Mouse (Mus musculus) kidney, embryonic 14.5 days (tissue): Measurements from ENCODE around the gene Rpl32. TPM values are rescaled to one million over a fixed set of nuclear protein-coding genes. Genes with fewer than 3 reads are reported as not detected.

Source experiments
- ATAC-seq: fragments of 200-750 bp; cut with Nextera tagmentation; 2 replicates; pipeline ENCODE4 v1.8.0; 2017; ENCODE audit warnings: moderate number of reproducible peaks, mild to moderate bottlenecking, moderate TSS enrichment, moderate library complexity; ENCODE audit not compliant: low FRiP score, low TSS enrichment
- H3K27ac ChIP-seq: fragments of 300-500 bp; sonication (generic); 2 replicates; pipeline ENCODE4 v1.5.1; 2014; ENCODE audit warnings: low read depth, mild to moderate bottlenecking, low read length, moderate library complexity, mixed read lengths
- H3K27me3 ChIP-seq: fragments of 300-500 bp; sonication (generic); 2 replicates; pipeline ENCODE4 v1.6.1; 2014; ENCODE audit warnings: mild to moderate bottlenecking, low read length; ENCODE audit not compliant: control insufficient read depth, insufficient read depth
- H3K36me3 ChIP-seq: fragments of 300-500 bp; sonication (generic); 2 replicates; pipeline ENCODE4 v1.6.1; 2014; ENCODE audit warnings: low read length, mixed read lengths; ENCODE audit not compliant: control insufficient read depth, insufficient read depth
- H3K4me1 ChIP-seq: fragments of 300-500 bp; sonication (generic); 2 replicates; pipeline ENCODE4 v1.6.1; 2014; ENCODE audit warnings: low read length, mixed read lengths; ENCODE audit not compliant: control insufficient read depth, insufficient read depth
- H3K4me2 ChIP-seq: fragments of 300-500 bp; sonication (generic); replicated peaks from 2 replicates; pipeline ENCODE4 v1.6.1; 2014; ENCODE audit warnings: low read depth, mild to moderate bottlenecking, low read length
- H3K4me3 ChIP-seq: fragments of 300-500 bp; sonication (generic); 2 replicates; pipeline ENCODE4 v1.5.1; 2014; ENCODE audit warnings: mild to moderate bottlenecking, low read length
- H3K9ac ChIP-seq: fragments of 300-500 bp; sonication (generic); 2 replicates; pipeline ENCODE4 v1.6.1; 2014; ENCODE audit warnings: low read depth, mild to moderate bottlenecking, low read length, moderate library complexity
- H3K9me3 ChIP-seq: fragments of 300-500 bp; sonication (generic); 2 replicates; pipeline ENCODE4 v1.6.1; 2016; ENCODE audit warnings: low read length; ENCODE audit not compliant: control insufficient read depth
- WGBS: fragments of 180-500 bp; shearing (Covaris S2); extraction: QIAGEN DNeasy Blood & Tissue Kit; methylation state at CpG from one replicate; pipeline ENCODE4 v1.1.7; 2014; 5-methylcytosine and 5-hydroxymethylcytosine counted together
- polyA plus RNA-seq: library from polyadenylated mRNA; unstranded; fragments of >200 nt; fragmentation: Nextera tagmentation; extraction: Ambion mirVana; gene quantifications from 2 replicates; pipeline ENCODE4 v1.2.1, GENCODE M21; 2014

The Rpl32 gene
- polyA plus RNA-seq, 1 experiment from 2014 or later, result 2,535 TPM

DNA sequence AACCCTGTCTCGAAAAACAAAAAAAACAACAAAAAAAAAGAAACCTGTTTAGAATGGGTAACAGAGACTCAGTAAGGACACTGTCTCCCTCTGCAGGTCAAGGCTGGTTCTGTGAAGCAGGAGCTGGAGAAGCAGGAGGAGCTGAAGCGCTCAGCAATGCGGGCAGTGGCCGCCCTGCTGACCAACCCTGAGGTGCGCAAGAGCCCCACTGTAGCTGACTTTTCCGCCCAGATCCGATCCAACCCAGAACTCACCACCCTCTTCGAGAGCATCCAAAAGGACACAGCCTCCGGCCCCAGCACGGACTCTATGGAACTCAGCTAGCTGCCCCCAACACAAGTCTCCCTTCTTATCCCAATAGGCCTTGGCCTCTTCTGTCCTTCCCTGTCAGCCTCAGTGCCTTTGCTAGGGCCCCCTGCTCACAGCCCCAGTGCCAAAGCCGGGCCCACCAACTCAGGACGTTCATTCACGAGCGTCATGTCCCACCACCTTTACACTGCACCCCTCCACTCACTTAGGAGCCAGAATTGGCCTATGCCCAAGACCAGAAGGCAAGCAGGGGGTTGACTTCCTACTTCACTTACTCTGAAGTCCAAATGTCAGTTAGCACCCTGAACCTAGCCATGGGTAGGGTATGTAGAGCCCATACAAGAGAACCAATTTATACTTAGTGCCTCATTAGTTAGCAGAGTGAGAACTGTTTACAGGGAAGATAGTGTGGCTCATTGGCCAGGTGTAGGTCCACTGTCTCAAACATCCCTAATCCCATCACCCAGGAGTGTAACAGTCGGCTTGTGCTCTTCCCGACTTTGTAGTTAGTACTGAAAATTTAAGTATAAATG, 4.8 kb downstream of the Rpl32 start:
- H3K9me3 ChIP-seq, result no peaks in the 10 kb centered on the region
- H3K36me3 ChIP-seq, result peaks cover 81% of the 10 kb centered on the region
- peak; percentile 71 for ATAC-seq
- no peak overlapping the region for H3K4me3 ChIP-seq
- no peak overlapping the region for H3K4me2 ChIP-seq
- H3K9ac ChIP-seq, result no peak overlapping the region
- H3K4me1 ChIP-seq, result peaks cover 15% of the 10 kb centered on the region
- H3K27ac ChIP-seq, result peak overlapping the region; percentile 47; the same call in 1 of the 2 replicates
- H3K27me3 ChIP-seq, result no peaks in the 10 kb centered on the region
- 42% methylated on average over 16 of the region's 16 CpGs for WGBS

DNA sequence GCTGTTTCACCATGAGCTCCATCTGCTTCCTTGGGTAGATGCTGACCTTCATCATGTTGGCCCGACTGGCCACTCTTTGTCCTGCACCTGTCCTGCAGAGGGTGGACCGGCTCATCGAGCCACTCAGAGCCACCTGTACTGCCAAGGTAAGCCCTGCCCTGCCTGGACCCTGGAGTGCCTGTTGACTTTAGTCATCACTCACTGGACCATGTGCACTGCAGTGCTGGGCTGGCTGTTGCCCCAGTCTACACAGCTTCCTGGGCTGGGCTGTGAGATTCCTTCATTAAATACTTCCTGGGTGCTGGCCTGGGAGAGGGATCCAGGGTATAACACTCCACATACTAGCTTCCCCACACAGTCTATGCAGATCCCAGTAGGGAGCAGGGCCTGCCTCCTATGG, 6.7 kb downstream of the Rpl32 start:
- Histone ChIP-seq H3K27me3 (no peaks in the 10 kb centered on the region), H3K27ac (no peak overlapping the region)
- WGBS, result 95% methylated on average over 3 of the region's 3 CpGs

DNA sequence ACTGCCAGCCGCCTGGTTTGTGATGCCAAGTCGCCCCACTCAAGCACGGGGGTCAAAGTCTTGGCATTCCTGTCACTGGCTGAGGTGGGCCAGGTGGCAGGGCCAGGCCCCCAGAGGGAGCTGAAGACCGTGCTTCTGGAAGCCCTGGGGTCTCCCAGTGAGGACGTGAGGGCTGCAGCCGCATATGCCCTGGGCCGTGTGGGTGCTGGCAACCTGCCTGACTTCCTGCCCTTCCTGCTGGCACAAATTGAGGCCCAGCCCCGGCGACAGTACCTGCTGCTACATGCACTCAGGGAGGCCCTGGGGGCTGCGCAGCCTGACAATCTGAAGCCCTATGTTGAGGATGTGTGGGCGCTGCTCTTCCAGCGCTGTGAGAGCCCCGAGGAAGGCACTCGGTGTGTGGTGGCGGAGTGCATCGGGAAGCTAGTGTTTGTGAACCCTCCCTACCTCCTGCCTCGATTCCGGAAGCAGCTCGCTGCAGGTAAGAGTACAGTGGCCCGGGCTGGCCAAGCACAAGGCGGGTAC, 15.8 kb downstream of the Rpl32 start:
- no peak overlapping the region for H3K4me2 ChIP-seq
- 92% methylated on average over 21 of the region's 21 CpGs for WGBS
- H3K4me1 ChIP-seq, result no peaks in the 10 kb centered on the region
- H3K9me3 ChIP-seq, result no peaks in the 10 kb centered on the region
- H3K9ac ChIP-seq, result no peak overlapping the region; the same call in 1 of the 2 replicates
- no peak overlapping the region for H3K27ac ChIP-seq
- H3K27me3 ChIP-seq, result no peaks in the 10 kb centered on the region
- peaks cover 97% of the 10 kb centered on the region for H3K36me3 ChIP-seq
- no peak overlapping the region for H3K4me3 ChIP-seq
- ATAC-seq, result no peak

More for the DNA sequence above, 6.7 kb downstream of the Rpl32 start:
- Histone ChIP-seq H3K9ac (no peak overlapping the region), H3K4me3 (no peak overlapping the region), H3K4me1 (peaks cover 10% of the 10 kb centered on the region; the same call in 1 of the 2 replicates), H3K36me3 (peaks cover 93% of the 10 kb centered on the region), H3K9me3 (no peaks in the 10 kb centered on the region), H3K4me2 (no peak overlapping the region)
- no peak for ATAC-seq

DNA sequence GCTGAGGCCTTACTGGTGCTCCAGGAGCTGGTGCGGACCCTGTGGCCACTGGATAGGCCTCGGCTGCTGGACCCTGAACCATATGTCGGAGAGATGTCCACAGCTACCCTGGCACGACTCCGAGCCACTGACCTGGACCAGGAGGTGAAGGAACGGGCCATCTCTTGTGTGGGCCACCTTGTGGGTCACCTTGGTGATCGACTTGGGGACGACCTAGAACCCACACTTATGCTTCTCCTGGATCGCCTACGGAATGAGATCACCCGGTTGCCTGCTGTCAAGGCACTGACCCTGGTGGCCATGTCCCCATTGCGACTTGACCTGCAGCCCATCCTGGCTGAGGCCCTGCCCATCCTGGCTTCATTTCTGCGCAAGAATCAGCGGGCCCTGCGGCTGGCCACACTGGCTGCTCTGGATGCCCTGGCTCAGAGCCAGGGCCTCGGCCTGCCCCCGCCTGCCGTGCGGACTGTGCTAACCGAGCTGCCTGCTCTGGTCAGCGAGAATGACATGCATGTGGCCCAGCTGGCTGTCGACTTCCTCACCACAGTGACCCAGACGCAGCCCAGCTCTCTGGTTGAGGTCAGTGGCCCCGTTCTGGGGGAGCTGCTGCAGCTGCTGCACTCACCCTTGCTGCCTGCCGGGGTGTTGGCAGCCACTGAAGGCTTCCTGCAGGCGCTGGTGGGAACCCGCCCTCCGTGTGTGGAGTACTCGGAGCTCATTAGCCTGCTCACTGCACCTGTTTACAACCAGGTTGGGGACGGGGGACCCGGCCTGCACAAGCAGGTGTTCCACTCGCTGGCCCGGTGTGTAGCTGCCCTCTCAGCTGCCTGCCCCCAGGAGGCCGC, 16.5 kb downstream of the Rpl32 start:
- Histone ChIP-seq H3K4me2 (no peak overlapping the region), H3K27ac (no peak overlapping the region), H3K9ac (no peak overlapping the region; the same call in 1 of the 2 replicates), H3K36me3 (peaks cover 96% of the 10 kb centered on the region), H3K27me3 (no peaks in the 10 kb centered on the region), H3K4me1 (no peaks in the 10 kb centered on the region), H3K9me3 (no peaks in the 10 kb centered on the region), H3K4me3 (no peak overlapping the region)
- ATAC-seq, result peak; percentile 62
- WGBS, result 77% methylated on average over 34 of the region's 34 CpGs

DNA sequence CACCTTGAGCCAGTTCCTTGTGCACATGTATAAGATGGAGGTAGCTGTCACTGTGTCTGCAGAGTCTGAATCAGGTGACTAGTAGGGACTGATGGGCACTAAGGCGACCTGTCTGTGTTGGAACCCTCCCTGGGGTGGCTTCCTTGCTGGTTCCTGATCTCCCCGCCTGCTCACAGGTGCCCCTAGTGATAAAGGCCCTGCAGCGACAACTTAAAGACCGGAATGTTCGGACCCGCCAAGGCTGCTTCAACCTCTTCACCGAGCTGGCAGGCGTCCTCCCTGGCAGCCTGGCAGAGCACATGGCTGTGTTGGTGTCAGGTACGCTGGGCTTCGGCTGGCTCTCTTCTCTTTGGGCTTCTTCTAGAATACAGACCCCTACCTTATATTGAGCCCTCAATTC, 17.5 kb downstream of the Rpl32 start:
- no peak for ATAC-seq
- Histone ChIP-seq H3K4me1 (no peaks in the 10 kb centered on the region), H3K36me3 (peaks cover 96% of the 10 kb centered on the region), H3K4me2 (no peak overlapping the region), H3K4me3 (no peak overlapping the region), H3K27me3 (no peaks in the 10 kb centered on the region), H3K27ac (no peak overlapping the region), H3K9me3 (no peaks in the 10 kb centered on the region), H3K9ac (no peak overlapping the region)
- WGBS, result 89% methylated on average over 10 of the region's 10 CpGs

DNA sequence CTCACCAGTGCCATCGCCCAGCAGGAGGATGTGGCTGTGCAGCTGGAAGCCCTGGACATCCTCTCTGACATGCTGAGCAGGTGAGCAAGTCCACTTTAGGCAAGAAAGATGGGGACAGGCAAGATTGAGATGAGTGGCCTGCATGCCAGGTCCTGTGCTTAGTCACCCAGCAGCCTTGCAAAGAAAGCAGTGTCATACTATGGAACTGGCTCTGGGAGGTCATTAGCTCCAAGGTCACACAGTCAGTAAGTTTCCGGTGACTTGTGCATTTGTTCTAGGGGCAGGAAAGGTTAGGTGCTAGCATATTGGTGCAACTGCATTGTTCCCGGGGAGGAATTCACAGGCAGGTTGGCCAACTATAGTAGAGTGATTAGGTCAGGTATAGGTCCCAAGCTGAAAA, 25.8 kb downstream of the Rpl32 start:
- no peak for ATAC-seq
- H3K4me3 ChIP-seq, result no peak overlapping the region
- 92% methylated on average over 3 of the region's 3 CpGs for WGBS
- H3K4me1 ChIP-seq, result no peaks in the 10 kb centered on the region
- H3K9ac ChIP-seq, result no peak overlapping the region
- no peaks in the 10 kb centered on the region for H3K27me3 ChIP-seq
- H3K36me3 ChIP-seq, result peaks cover 87% of the 10 kb centered on the region
- H3K27ac ChIP-seq, result no peak overlapping the region
- no peaks in the 10 kb centered on the region for H3K9me3 ChIP-seq
- H3K4me2 ChIP-seq, result no peak overlapping the region

DNA sequence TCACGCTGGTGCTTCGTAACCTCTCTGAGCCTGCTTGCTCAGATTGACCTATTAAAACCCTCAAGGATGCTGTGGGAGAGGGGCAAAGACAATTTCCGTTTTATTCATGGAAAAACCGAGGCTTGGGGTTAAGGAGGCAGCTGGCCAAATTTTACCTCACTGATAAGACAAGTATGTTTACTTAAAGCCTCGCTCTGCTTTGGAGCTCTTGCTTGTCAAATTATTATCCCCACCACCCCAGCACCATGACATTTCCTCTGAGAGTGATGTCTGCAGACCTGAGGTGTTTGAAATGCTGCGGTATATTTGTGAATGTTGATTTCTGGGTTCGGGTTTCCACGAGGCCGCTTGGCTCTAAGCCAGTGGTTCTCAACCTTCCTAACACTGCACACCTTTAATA, 32.2 kb downstream of the Rpl32 start:
- H3K4me3 ChIP-seq, result peak overlapping the region; percentile 78; the same call in 1 of the 2 replicates
- no peak overlapping the region for H3K27ac ChIP-seq
- H3K9ac ChIP-seq, result peak overlapping the region; percentile 77; the same call in 1 of the 2 replicates

DNA sequence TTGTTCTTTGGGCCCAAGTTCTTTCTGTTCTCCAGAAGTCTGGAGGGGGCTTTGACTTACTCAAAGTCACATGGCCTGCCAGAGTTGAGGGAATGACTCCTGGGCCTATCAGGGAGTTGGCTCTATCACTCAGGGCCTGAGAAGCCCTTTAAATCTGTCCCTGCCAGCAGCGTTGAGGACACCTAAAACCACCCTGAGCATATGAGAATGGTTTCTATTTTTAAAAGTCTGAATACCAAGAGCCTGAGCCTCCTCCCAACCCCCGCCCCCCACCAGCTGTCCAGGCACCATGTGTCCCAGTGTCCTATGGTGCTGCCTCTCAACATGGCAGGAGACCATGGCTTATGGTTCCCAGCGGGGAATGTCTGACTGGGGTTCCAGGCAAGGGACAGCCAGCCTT, 32.7 kb downstream of the Rpl32 start:
- H3K4me2 ChIP-seq, result peak overlapping the region; percentile 65
- H3K27ac ChIP-seq, result peak overlapping the region; percentile 24; the same call in 1 of the 2 replicates
- no peaks in the 10 kb centered on the region for H3K27me3 ChIP-seq
- H3K4me3 ChIP-seq, result peak overlapping the region; percentile 78
- peaks cover 20% of the 10 kb centered on the region for H3K4me1 ChIP-seq
- no peaks in the 10 kb centered on the region for H3K9me3 ChIP-seq
- no peak for ATAC-seq
- H3K9ac ChIP-seq, result peak overlapping the region; percentile 77
- 40% methylated on average over 3 of the region's 3 CpGs for WGBS
- H3K36me3 ChIP-seq, result peaks cover 19% of the 10 kb centered on the region

More for the DNA sequence above, 32.2 kb downstream of the Rpl32 start:
- peaks cover 24% of the 10 kb centered on the region for H3K36me3 ChIP-seq
- 43% methylated on average over 9 of the region's 9 CpGs for WGBS
- H3K4me1 ChIP-seq, result peaks cover 20% of the 10 kb centered on the region
- H3K9me3 ChIP-seq, result no peaks in the 10 kb centered on the region
- peak overlapping the region; percentile 65 for H3K4me2 ChIP-seq
- ATAC-seq, result no peak
- no peaks in the 10 kb centered on the region for H3K27me3 ChIP-seq
